In genomic region chr12:70058956-70059851, GRCm38 (mm10) we compare ENCODE assay signal across 8 mouse cellular contexts. TPM values are rescaled to one million over a fixed set of nuclear protein-coding genes. Genes with fewer than 3 reads are reported as not detected.
A peak's percentile ranks its signal among the peaks of the same experiment; 100 is the strongest.
DNase-seq lines count a peak whose midpoint lies in the region; TF ChIP-seq lines count a peak whose summit lies in the region.

No protein-coding gene starts in this region.

- H3K36me3 ChIP-seq in kidney, adult 2 months (ENCODE audit: control insufficient read depth, insufficient read depth, low read length), result no peaks in the 10 kb centered on the region

- no peak overlapping the region for H3K4me3 ChIP-seq in kidney, adult 2 months (ENCODE audit: insufficient read depth, low read depth, low read length)
- H3K4me3 ChIP-seq in lung, adult 2 months (replicated peaks; ENCODE audit: extremely low read depth, low read depth, low read length), result no peak overlapping the region

- H3K27ac ChIP-seq in kidney, adult 2 months (ENCODE audit: insufficient read depth, low read depth, low read length), result no peak overlapping the region

- H3K4me1 ChIP-seq in kidney, adult 2 months (ENCODE audit: control insufficient read depth, insufficient read depth, low read length), result no peaks in the 10 kb centered on the region
- H3K4me1 ChIP-seq in lung, adult 2 months (ENCODE audit: control insufficient read depth, insufficient read depth, low read length), result peaks cover under 1% of the 10 kb centered on the region; the same call in 1 of the 2 replicates

- H3K27me3 ChIP-seq in kidney, adult 2 months (replicated peaks; ENCODE audit: control insufficient read depth, insufficient read depth, low read length), result no peaks in the 10 kb centered on the region

- no peak for DNase-seq in kidney, adult 2 months
- DNase-seq in kidney, adult 8-10 months, result no peak
- DNase-seq in NIH3T3 (ENCODE audit: low read depth), result peak; percentile 60
- peak; percentile 51 for DNase-seq in embryo, embryonic 10 days (ENCODE audit: low spot score)
- DNase-seq in lung, adult 2 months, result no peak
- no peak for DNase-seq in spleen, postnatal 36 days (ENCODE audit: low spot score in 2 of 2)
- DNase-seq in layer of hippocampus, adult 9-10 months (ENCODE audit: low spot score), result no peak
- no peak for DNase-seq in ovary, postnatal 14 days (ENCODE audit: low spot score)

- 73% methylated on average over 14 of the region's 14 CpGs for WGBS in kidney, adult 2 months
- WGBS in lung, adult 2 months, result 67% methylated on average over 14 of the region's 14 CpGs

- TF ChIP-seq CTCF in kidney, adult 2 months (conservative IDR thresholded peaks at IDR 0.05; ENCODE audit: insufficient read depth, insufficient read length, low read depth, low read length), result peak; percentile 31; the same call in 1 of the 2 replicates
- TF ChIP-seq CTCF in lung, adult 2 months (IDR thresholded peaks at IDR 0.05; ENCODE audit: insufficient read depth, low read length), result peak; percentile 53

- TF ChIP-seq POLR2A in kidney, adult 2 months (IDR thresholded peaks at IDR 0.05; ENCODE audit: low read depth, low read length), result no peak
- TF ChIP-seq POLR2A in lung, adult 2 months (IDR thresholded peaks at IDR 0.05; ENCODE audit: borderline replicate concordance, extremely low read depth, low read depth, low read length), result no peak

RNA-seq across cellular contexts. Expression of gene Nin, which starts 54.3 kb away (rescaled TPM):
- 4.9 and 5.2 TPM in 2 replicates for polyA plus RNA-seq in kidney, adult 2 months (2012; rRNA removed)
- polyA plus RNA-seq in lung, adult 2 months (2012; rRNA removed), result 14.9 and 18.9 TPM in 2 replicates

Comparison
In these comparisons a context has a peak if more than half of its experiments do, and no peak if none do; other contexts are left out.
1. DNase-seq: peak in NIH3T3 (single experiment) and embryo, embryonic 10 days (single experiment); none in kidney, adult 2 months (single experiment), kidney, adult 8-10 months (0 of 2), lung, adult 2 months (single experiment), spleen, postnatal 36 days (0 of 2), layer of hippocampus, adult 9-10 months (single experiment) and ovary, postnatal 14 days (single experiment).